Mouse (Mus musculus) MEL (cell line): ENCODE data around the gene Inafm2. TPM values are rescaled to one million over a fixed set of nuclear protein-coding genes. Genes with fewer than 3 reads are reported as not detected.

Experiments
- DNase-seq: peaks from one replicate; pipeline ENCODE4 v3.0.0; 2011; ENCODE audit warnings: low read depth, low spot score
- H3K27ac ChIP-seq: 2 replicates; pipeline ENCODE4 v1.5.1; 2012; ENCODE audit warnings: low read depth, mild to moderate bottlenecking, control low read depth, low read length, moderate library complexity; ENCODE audit not compliant: control insufficient read depth
- H3K27me3 ChIP-seq, 2 experiments: fragments of 150-350 bp in 1 of 2; sonication (generic) in 1 of 2; 2 replicates each; pipeline ENCODE4 v1.6.1; 2012; ENCODE audit warnings: low read length in 2 of 2, mild to moderate bottlenecking in 2 of 2, improper control_type of control experiment in 1 of 2, moderate library complexity in 1 of 2; ENCODE audit not compliant: insufficient read depth in 2 of 2, control insufficient read depth in 1 of 2
- H3K36me3 ChIP-seq, 2 experiments: 2 replicates each; pipeline ENCODE4 v1.6.1; 2012 to 2014; ENCODE audit warnings: low read length in 2 of 2, improper control_type of control experiment in 1 of 2, inconsistent platforms in 1 of 2, mild to moderate bottlenecking in 1 of 2; ENCODE audit not compliant: insufficient read depth in 2 of 2, control insufficient read depth in 1 of 2
- H3K4me1 ChIP-seq, 2 experiments: fragments of 150-350 bp in 1 of 2; sonication (generic) in 1 of 2; 2 replicates each; pipeline ENCODE4 v1.6.1; 2012; ENCODE audit warnings: low read length in 2 of 2, improper control_type of control experiment in 1 of 2, mild to moderate bottlenecking in 1 of 2; ENCODE audit not compliant: insufficient read depth in 2 of 2, control insufficient read depth in 1 of 2
- H3K4me3 ChIP-seq, 2 experiments: fragments of 150-350 bp in 1 of 2; sonication (generic) in 1 of 2; 2 replicates each; pipeline ENCODE4 v1.5.1; 2012; ENCODE audit warnings: low read depth in 2 of 2, low read length in 2 of 2, mild to moderate bottlenecking in 2 of 2, moderate library complexity in 2 of 2, control low read depth in 1 of 2, improper control_type of control experiment in 1 of 2; ENCODE audit not compliant: control insufficient read depth in 1 of 2, insufficient read depth in 1 of 2
- H3K79me2 ChIP-seq: 2 replicates; pipeline ENCODE4 v1.6.1; 2012; ENCODE audit warnings: mild to moderate bottlenecking, low read length, moderate library complexity; ENCODE audit not compliant: control insufficient read depth, poor library complexity, insufficient read depth
- H3K9ac ChIP-seq: 2 replicates; pipeline ENCODE4 v1.6.1; 2012; ENCODE audit warnings: low read depth, mild to moderate bottlenecking, control low read depth, low read length, moderate library complexity; ENCODE audit not compliant: control insufficient read depth, poor library complexity, severe bottlenecking
- H3K9me3 ChIP-seq: fragments of 150-350 bp; sonication (generic); replicated peaks from 2 replicates; pipeline ENCODE4 v1.6.1; 2012; ENCODE audit warnings: mild to moderate bottlenecking, low read length, improper control_type of control experiment, moderate library complexity; ENCODE audit not compliant: insufficient read depth
- CHD2 ChIP-seq: IDR thresholded peaks from 2 replicates; pipeline ENCODE4 v1.6.1; 2011; ENCODE audit warnings: low read length, improper control_type of control experiment
- E2F4 ChIP-seq: IDR thresholded peaks from 2 replicates; pipeline ENCODE4 v1.6.1; 2011; ENCODE audit warnings: low read depth, low read length, improper control_type of control experiment, borderline replicate concordance
- EP300 ChIP-seq, 2 experiments: IDR thresholded peaks; 2 replicates each; pipeline ENCODE4 v1.6.1; 2011; ENCODE audit warnings: improper control_type of control experiment in 2 of 2, low read length in 2 of 2, low read depth in 1 of 2, mild to moderate bottlenecking in 1 of 2
- ETS1 ChIP-seq: IDR thresholded peaks from 2 replicates; pipeline ENCODE4 v1.6.1; 2012; ENCODE audit warnings: low read depth, mild to moderate bottlenecking, inconsistent platforms, low read length, improper control_type of control experiment, moderate library complexity
- GATA1 ChIP-seq: IDR thresholded peaks from 2 replicates; pipeline ENCODE4 v1.6.1; 2011; ENCODE audit warnings: low read depth, low read length, improper control_type of control experiment
- HCFC1 ChIP-seq: IDR thresholded peaks from 2 replicates; pipeline ENCODE4 v1.6.1; 2012; ENCODE audit warnings: low read depth, mild to moderate bottlenecking, inconsistent platforms, low read length, improper control_type of control experiment, moderate library complexity
- JUND ChIP-seq: IDR thresholded peaks from 2 replicates; pipeline ENCODE4 v1.6.1; 2011; ENCODE audit warnings: low read depth, mild to moderate bottlenecking, improper control_type of control experiment, low read length
- MAZ ChIP-seq: IDR thresholded peaks from 2 replicates; pipeline ENCODE4 v1.6.1; 2012; ENCODE audit warnings: low read depth, mild to moderate bottlenecking, inconsistent platforms, low read length, improper control_type of control experiment
- MEF2A ChIP-seq: IDR thresholded peaks from 2 replicates; pipeline ENCODE4 v1.6.1; 2014; ENCODE audit warnings: low read depth, mild to moderate bottlenecking, inconsistent platforms, low read length, improper control_type of control experiment; ENCODE audit not compliant: poor library complexity, insufficient replicate concordance, severe bottlenecking; ENCODE audit errors: extremely low read depth
- MYB ChIP-seq: IDR thresholded peaks from 2 replicates; pipeline ENCODE4 v1.6.1; 2011; ENCODE audit warnings: mild to moderate bottlenecking, low read depth, low read length, improper control_type of control experiment
- NRF1 ChIP-seq: IDR thresholded peaks from 2 replicates; pipeline ENCODE4 v1.6.1; 2014; ENCODE audit warnings: low read depth, mild to moderate bottlenecking, inconsistent platforms, low read length, improper control_type of control experiment, moderate library complexity; ENCODE audit not compliant: poor library complexity, insufficient read depth, severe bottlenecking
- POLR2AphosphoS2 ChIP-seq: IDR thresholded peaks from 2 replicates; pipeline ENCODE4 v1.6.1; 2011; ENCODE audit warnings: low read length, improper control_type of control experiment
- POLR2AphosphoS5 ChIP-seq: IDR thresholded peaks from 2 replicates; pipeline ENCODE4 v1.6.1; 2012; ENCODE audit warnings: low read depth, borderline replicate concordance, mild to moderate bottlenecking, inconsistent platforms, low read length, moderate library complexity, mixed read lengths
- RAD21 ChIP-seq: IDR thresholded peaks from 2 replicates; pipeline ENCODE4 v1.6.1; 2011; ENCODE audit warnings: mild to moderate bottlenecking, low read depth, low read length, improper control_type of control experiment
- RCOR1 ChIP-seq: IDR thresholded peaks from 2 replicates; pipeline ENCODE4 v1.6.1; 2012; ENCODE audit warnings: low read depth, mild to moderate bottlenecking, inconsistent platforms, low read length, improper control_type of control experiment
- SIN3A ChIP-seq: IDR thresholded peaks from 2 replicates; pipeline ENCODE4 v1.6.1; 2012; ENCODE audit warnings: low read length, improper control_type of control experiment, inconsistent platforms
- TAL1 ChIP-seq: IDR thresholded peaks from 2 replicates; pipeline ENCODE4 v1.6.1; 2012; ENCODE audit warnings: mild to moderate bottlenecking, inconsistent platforms, low read length, moderate library complexity, mixed read lengths
- TCF12 ChIP-seq: IDR thresholded peaks from 2 replicates; pipeline ENCODE4 v1.6.1; 2014; ENCODE audit warnings: low read depth, mild to moderate bottlenecking, inconsistent platforms, low read length, improper control_type of control experiment, moderate library complexity
- ZC3H11A ChIP-seq: IDR thresholded peaks from 2 replicates; pipeline ENCODE4 v1.6.1; 2012; ENCODE audit warnings: low read depth, mild to moderate bottlenecking, inconsistent platforms, low read length, improper control_type of control experiment
- ZKSCAN1 ChIP-seq: IDR thresholded peaks from 2 replicates; pipeline ENCODE4 v1.6.1; 2012; ENCODE audit warnings: low read depth, mild to moderate bottlenecking, inconsistent platforms, low read length, improper control_type of control experiment, moderate library complexity
- ZMIZ1 ChIP-seq: IDR thresholded peaks from 2 replicates; pipeline ENCODE4 v1.6.1; 2012; ENCODE audit warnings: low read depth, mild to moderate bottlenecking, inconsistent platforms, low read length, improper control_type of control experiment, moderate library complexity
- ZNF384 ChIP-seq: IDR thresholded peaks from 2 replicates; pipeline ENCODE4 v1.6.1; 2012; ENCODE audit warnings: low read depth, mild to moderate bottlenecking, inconsistent platforms, low read length, improper control_type of control experiment
- polyA plus RNA-seq, 2 experiments: library from polyadenylated mRNA; stranded (reverse) in 1 of 2; unstranded in 1 of 2; fragments of >175 nt in 1 of 2; fragments of >200 nt in 1 of 2; gene quantifications; 2 replicates each; pipeline versions ENCODE4 v1.2.1 to v1.2.4; 2012; ENCODE audit warnings: low replicate concordance in 2 of 2, low read depth in 1 of 2; ENCODE audit not compliant: insufficient read length in 2 of 2, insufficient read depth in 1 of 2, missing spikeins in 1 of 2
- total RNA-seq: library from RNA; depleted of rRNA; stranded (reverse); fragments of 300-350 nt; gene quantifications from 2 replicates; pipeline ENCODE4 v1.2.3, GENCODE M21; 2012

Gene Inafm2
- total and polyA plus RNA-seq, 3 experiments: 8.6 to 14.5 TPM; not detected in 1

- TF ChIP-seq JUND (no peak), RAD21 (no peak), ETS1 (no peak), ZMIZ1 (no peak), NRF1 (no peak), E2F4 (no peak), ZNF384 (no peak), POLR2AphosphoS5 (no peak), SIN3A (no peak), TAL1 (no peak), ZC3H11A (no peak), HCFC1 (no peak), ZKSCAN1 (no peak), POLR2AphosphoS2 (no peak), MEF2A (no peak), RCOR1 (no peak)
- TF ChIP-seq, all 39 proteins: peak for 0
- Histone ChIP-seq H3K27me3 (no peaks in the 10 kb centered on the region), H3K4me3 (no peak overlapping the region)
Observed at GRCm38 (mm10) chr2:118783663-118784062, 38.1 kb downstream of the Inafm2 start.

GRCm38 (mm10) chr2:118786525-118786924, 41.0 kb downstream of the Inafm2 start:
- Histone ChIP-seq H3K9me3 (no peaks in the 10 kb centered on the region), H3K9ac (peak overlapping the region; percentile 30; the same call in 1 of the 2 replicates), H3K4me1 (peaks cover 17 to 36% of the 10 kb centered on the region in 2 experiments), H3K36me3 (peaks cover 0 to 23% of the 10 kb centered on the region in 2 experiments; a peak in 2 of 4 replicates), H3K27ac (peak overlapping the region; percentile 59), H3K79me2 (no peaks in the 10 kb centered on the region; the same call in 1 of the 2 replicates), H3K4me3 (no peak overlapping the region), H3K27me3 (no peaks in the 10 kb centered on the region)
- DNase-seq: peak; percentile 64
- TF ChIP-seq MYB: 0 out of 2 replicates have a peak, but pooled peaks have one; percentile 45
- peak; percentile 71 for TF ChIP-seq TAL1
- TF ChIP-seq EP300 (IDR thresholded peaks at IDR 0.05; ENCODE audit: low read depth in 1 of 2, low read length in 2 of 2): peak in 1 of 2 experiments; percentile 85; a peak in 2 of 4 replicates
- TF ChIP-seq CHD2: no peak
- TF ChIP-seq MAZ: 0 out of 2 replicates have a peak, but pooled peaks have one; percentile 12
- TF ChIP-seq HCFC1: no peak
- TF ChIP-seq GATA1: peak; percentile 50; the same call in 1 of the 2 replicates
- TF ChIP-seq TCF12: peak; percentile 77

More at GRCm38 (mm10) chr2:118783663-118784062, 38.1 kb downstream of the Inafm2 start:
- peaks cover 0 to 26% of the 10 kb centered on the region in 2 experiments; a peak in 2 of 4 replicates for H3K36me3 ChIP-seq
- no peaks in the 10 kb centered on the region for H3K9me3 ChIP-seq
- no peak overlapping the region for H3K27ac ChIP-seq
- no peaks in the 10 kb centered on the region; the same call in 1 of the 2 replicates for H3K79me2 ChIP-seq
- no peak overlapping the region for H3K9ac ChIP-seq
- no peak for DNase-seq
- H3K4me1 ChIP-seq: peaks cover 19 to 45% of the 10 kb centered on the region in 2 experiments
